Mouse (Mus musculus) bone marrow, adult 2 months (tissue): ENCODE results near the gene Akt1.

Experiments
- CTCF ChIP-seq: fragments of 200-500 bp; IDR thresholded peaks from 2 replicates; pipeline ENCODE4 v1.5.1; 2011; ENCODE audit warnings: low read length, control low read depth; ENCODE audit not compliant: control insufficient read depth, insufficient read depth
- POLR2A ChIP-seq: fragments of 200-500 bp; IDR thresholded peaks from 2 replicates; pipeline ENCODE4 v1.6.1; 2011; ENCODE audit warnings: low read depth, mild to moderate bottlenecking, control low read depth, low read length, borderline replicate concordance; ENCODE audit not compliant: control insufficient read depth

- no peak for TF ChIP-seq POLR2A
- peak; percentile 90 for TF ChIP-seq CTCF
Measured at GRCm38 (mm10) chr12:112653157-112653824, 21.4 kb downstream of the Akt1 start.
